Mouse (Mus musculus) left cerebral cortex, adult 2 months (tissue): Measurements from ENCODE around the gene Nfkbia. TPM values are rescaled to one million over a fixed set of nuclear protein-coding genes. Genes with fewer than 3 reads are reported as not detected.

Experiments
- DNase-seq, 2 experiments: peaks; one replicate each; pipeline ENCODE4 v3.0.0; 2021 to 2022; ENCODE audit warnings: low spot score in 2 of 2, mixed read lengths in 1 of 2; ENCODE audit errors: extremely low spot score in 1 of 2
- H3K27ac ChIP-seq: fragments of 200-600 bp; 2 replicates; pipeline ENCODE4 v1.8.1; 2022
- H3K4me3 ChIP-seq: fragments of 200-600 bp; 2 replicates; pipeline ENCODE4 v1.8.1; 2022
- CTCF ChIP-seq: fragments of 200-600 bp; IDR thresholded peaks from 2 replicates; pipeline ENCODE4 v1.8.1; 2022; ENCODE audit warnings: antibody characterized with exemption, mild to moderate bottlenecking, moderate library complexity
- intact Hi-C: fragments of 180-260 bp; cut with DNase I; formaldehyde crosslinking; loops from one replicate; pipeline ENCODE4 v1.15.1; 2025
- long read RNA-seq, 2 experiments: library from polyadenylated mRNA; stranded (forward); transcript quantifications; one replicate each; pipeline ENCODE4 v2.0.0; 2021; ENCODE audit warnings: borderline mapping rate in 2 of 2
- total RNA-seq, 2 experiments: library from RNA; stranded (reverse); gene quantifications; 2 replicates each; pipeline ENCODE4 v1.2.3; 2021

The Nfkbia gene
- 10 to 100 TPM; 33.3 to 53.1 TPM for total RNA-seq
- long read RNA-seq, experiment 1, transcript Nfkbia-201 (6 exons, 1,578 nt) = major isoform, 19 of 20 reads
- long read RNA-seq, experiment 1, partial matches to known transcripts = 1 of 20 reads
- long read RNA-seq, experiment 1, other reads (novel, unspliced or antisense) = 0 of 20 reads
- long read RNA-seq, experiment 2, transcript Nfkbia-201 (6 exons, 1,578 nt) = major isoform, 31 of 37 reads
- long read RNA-seq, experiment 2, partial matches to known transcripts = 2 of 37 reads
- long read RNA-seq, experiment 2, other reads (novel, unspliced or antisense) = 3 of 37 reads

- TF ChIP-seq CTCF = peak; percentile 18; the same call in 1 of the 2 replicates
- intact Hi-C loops = loop anchor here (1.0 to 10.0 kb wide), 4 partner anchors 46 to 342 kb away; partner anchors contain the start of gene Brms1l
- Histone ChIP-seq H3K4me3 (peak within 1 kb of the TSS; percentile 95), H3K27ac (peak within 1 kb of the TSS; percentile 98)
- peak; percentile 88 to 89 for DNase-seq
These were observed at the start of gene Nfkbia for GRCm38 (mm10) chr12:55492184-55492898. Nfkbia (minus strand) TSS chr12:55492647.

- H3K27ac ChIP-seq = no peak overlapping the region
- DNase-seq = no peak
- H3K4me3 ChIP-seq = no peak overlapping the region
- intact Hi-C loops = no loop called here
- TF ChIP-seq CTCF = no peak
These were observed 46.7 kb upstream of the Nfkbia start for GRCm38 (mm10) chr12:55539157-55539556.

GRCm38 (mm10) chr12:55538328-55538971 lies 46.0 kb upstream of the Nfkbia start:
- intact Hi-C loops = no loop called here
- H3K27ac ChIP-seq = no peak overlapping the region
- no peak overlapping the region for H3K4me3 ChIP-seq
- no peak for TF ChIP-seq CTCF
- no peak for DNase-seq

GRCm38 (mm10) chr12:55537742-55538141 lies 45.3 kb upstream of the Nfkbia start:
- intact Hi-C loops = no loop called here
- DNase-seq = no peak
- no peak overlapping the region for H3K27ac ChIP-seq
- no peak for TF ChIP-seq CTCF
- H3K4me3 ChIP-seq = no peak overlapping the region

- H3K4me3 ChIP-seq = no peak overlapping the region
- H3K27ac ChIP-seq = no peak overlapping the region
- TF ChIP-seq CTCF = no peak
- intact Hi-C loops = no loop called here
- no peak for DNase-seq
These were observed 44.2 kb upstream of the Nfkbia start for GRCm38 (mm10) chr12:55536537-55537135.

GRCm38 (mm10) chr12:55526983-55527752 lies 34.7 kb upstream of the Nfkbia start:
- Histone ChIP-seq H3K27ac (no peak overlapping the region), H3K4me3 (no peak overlapping the region)
- intact Hi-C loops = no loop called here
- no peak for DNase-seq
- TF ChIP-seq CTCF = no peak

- Histone ChIP-seq H3K27ac (no peak overlapping the region), H3K4me3 (no peak overlapping the region)
- TF ChIP-seq CTCF = peak; percentile 77
- intact Hi-C loops = no loop called here
- DNase-seq = peak; percentile 45 to 49
These were observed 25.8 kb upstream of the Nfkbia start for GRCm38 (mm10) chr12:55518061-55518738.

- no peak overlapping the region for H3K27ac ChIP-seq
- DNase-seq = no peak
- no peak overlapping the region for H3K4me3 ChIP-seq
- intact Hi-C loops = no loop called here
- TF ChIP-seq CTCF = no peak
These were observed 16.4 kb upstream of the Nfkbia start for GRCm38 (mm10) chr12:55508817-55509216.

- no peak for DNase-seq
- no peak for TF ChIP-seq CTCF
- no peak overlapping the region for H3K4me3 ChIP-seq
- intact Hi-C loops = no loop called here
- no peak overlapping the region for H3K27ac ChIP-seq
These were observed 15.0 kb upstream of the Nfkbia start for GRCm38 (mm10) chr12:55507332-55507935.

- intact Hi-C loops = no loop called here
- TF ChIP-seq CTCF = peak; percentile 85
- Histone ChIP-seq H3K4me3 (no peak overlapping the region), H3K27ac (no peak overlapping the region)
- DNase-seq = peak; percentile 31 to 61
These were observed 13.5 kb upstream of the Nfkbia start for GRCm38 (mm10) chr12:55506029-55506330.
